Mouse (Mus musculus): ENCODE measurements at regions not wholly inside any gene's neighbourhood (a gene's known extent, or its start where the extent isn't known, plus 50 kb on each side); places are given as distances from the start of the nearest gene placed in this dataset.

- H3K27ac ChIP-seq (ENCODE audit: insufficient read depth, low read depth): no peak overlapping the region
- H3K4me1 ChIP-seq (ENCODE audit: control insufficient read depth in 1 of 2, insufficient read depth in 2 of 2): no peaks in the 10 kb centered on the region
- DNase-seq (ENCODE audit: extremely low read depth): no peak
- H3K9me3 ChIP-seq (replicated peaks; ENCODE audit: low read length): no peaks in the 10 kb centered on the region
- in situ Hi-C loops (cut with MboI; ENCODE audit: low pct_ligation_motif_present, low pct_unique_long_range_greater_than_20kb, low sequenced_read_pairs) (loop anchor here (25.0 kb wide), 1 partner anchor 785 kb away; the partner anchor contains the start of gene Id2), dilution Hi-C loops (cut with MboI; ENCODE audit: extremely low pct_ligation_motif_present, extremely low pct_unique_long_range_greater_than_20kb, low sequenced_read_pairs) (no loop called here)
- no peak overlapping the region for H3K4me3 ChIP-seq (replicated peaks in 1 of 3; ENCODE audit: low read depth in 2 of 3, low read length in 2 of 3, poor library complexity in 1 of 3)
- H3K79me2 ChIP-seq (replicated peaks; ENCODE audit: control insufficient read depth, extremely low read depth, insufficient read depth, poor library complexity, severe bottlenecking): no peaks in the 10 kb centered on the region
- no peaks in the 10 kb centered on the region for H3K27me3 ChIP-seq (replicated peaks)
- no peak overlapping the region for H3K4me2 ChIP-seq (ENCODE audit: insufficient read depth, low read depth, poor library complexity, severe bottlenecking)
- H3K9ac ChIP-seq (ENCODE audit: insufficient read depth, low read depth): no peak overlapping the region
- H3K36me3 ChIP-seq (replicated peaks in 1 of 2; ENCODE audit: control insufficient read depth in 1 of 2, insufficient read depth in 1 of 2, low read length in 1 of 2): no peaks in the 10 kb centered on the region
- no peak for TF ChIP-seq CTCF (conservative IDR thresholded peaks at IDR 0.05 in 1 of 2, IDR thresholded peaks at IDR 0.05 in 1 of 2; ENCODE audit: low read depth in 2 of 2, low read length in 2 of 2)
- TF ChIP-seq ETS1 (conservative IDR thresholded peaks at IDR 0.05; ENCODE audit: low read depth, low read length): no peak
- no peak for TF ChIP-seq SMC3 (IDR thresholded peaks at IDR 0.05; ENCODE audit: low read depth, low read length)
- no peak for TF ChIP-seq ELF1 (IDR thresholded peaks at IDR 0.05; ENCODE audit: low read depth, low read length)
- TF ChIP-seq JUND (conservative IDR thresholded peaks at IDR 0.05; ENCODE audit: low read depth, low read length): no peak
- TF ChIP-seq TCF12 (IDR thresholded peaks at IDR 0.05; ENCODE audit: low read depth, low read length): no peak
- TF ChIP-seq MAZ (IDR thresholded peaks at IDR 0.05; ENCODE audit: low read depth, low read length): no peak
- no peak for TF ChIP-seq EP300 (IDR thresholded peaks at IDR 0.05; ENCODE audit: low read length)
- no peak for TF ChIP-seq ZNF384 (IDR thresholded peaks at IDR 0.05; ENCODE audit: low read depth, low read length)
- TF ChIP-seq PAX5 (IDR thresholded peaks at IDR 0.05; ENCODE audit: low read length): no peak
- TF ChIP-seq CHD1 (IDR thresholded peaks at IDR 0.05; ENCODE audit: low read depth, low read length): no peak
- TF ChIP-seq ZKSCAN1 (IDR thresholded peaks at IDR 0.05; ENCODE audit: borderline replicate concordance, low read depth, low read length): no peak
- no peak for TF ChIP-seq TBP (conservative IDR thresholded peaks at IDR 0.05; ENCODE audit: low read depth, low read length)
- TF ChIP-seq USF2 (conservative IDR thresholded peaks at IDR 0.05; ENCODE audit: low read depth, low read length): no peak
- TF ChIP-seq GABPA (IDR thresholded peaks at IDR 0.05; ENCODE audit: insufficient replicate concordance, low read depth, low read length): no peak
- TF ChIP-seq IRF4 (IDR thresholded peaks at IDR 0.05; ENCODE audit: low read depth, low read length): no peak
- no peak for TF ChIP-seq MAX (IDR thresholded peaks at IDR 0.05; ENCODE audit: low read length)
- no peak for TF ChIP-seq CHD2 (IDR thresholded peaks at IDR 0.05; ENCODE audit: low read length)
Observed at GRCm38 (mm10) chr12:25871816-25872215, 543.2 kb downstream of the Rnf144a start.

- no peak for TF ChIP-seq E2F4 (IDR thresholded peaks at IDR 0.05; ENCODE audit: insufficient replicate concordance, low read depth, low read length)
- no peak for TF ChIP-seq MAFK (IDR thresholded peaks at IDR 0.05; ENCODE audit: insufficient replicate concordance, low read length)
- TF ChIP-seq ZC3H11A (IDR thresholded peaks at IDR 0.05; ENCODE audit: low read depth, low read length): no peak
- no peak for TF ChIP-seq ZKSCAN1 (IDR thresholded peaks at IDR 0.05; ENCODE audit: borderline replicate concordance, low read depth, low read length)
- TF ChIP-seq JUND (conservative IDR thresholded peaks at IDR 0.05; ENCODE audit: low read depth, low read length): no peak
- TF ChIP-seq MEF2A (IDR thresholded peaks at IDR 0.05; ENCODE audit: borderline replicate concordance, low read depth, low read length): no peak
- no peak for TF ChIP-seq CHD1 (IDR thresholded peaks at IDR 0.05; ENCODE audit: low read depth, low read length)
- TF ChIP-seq RCOR1 (conservative IDR thresholded peaks at IDR 0.05; ENCODE audit: low read depth, low read length): no peak
- TF ChIP-seq ZNF384 (IDR thresholded peaks at IDR 0.05; ENCODE audit: low read depth, low read length): no peak
- no peak for TF ChIP-seq IRF4 (IDR thresholded peaks at IDR 0.05; ENCODE audit: low read depth, low read length)
- no peak for TF ChIP-seq ELF1 (IDR thresholded peaks at IDR 0.05; ENCODE audit: low read depth, low read length)
- TF ChIP-seq JUN (IDR thresholded peaks at IDR 0.05; ENCODE audit: insufficient read depth, low read depth, low read length): no peak
- TF ChIP-seq ZMIZ1 (IDR thresholded peaks at IDR 0.05; ENCODE audit: low read depth, low read length): no peak
- TF ChIP-seq PAX5 (IDR thresholded peaks at IDR 0.05; ENCODE audit: low read length): no peak
Observed at GRCm38 (mm10) chr12:25871001-25871461, 544.0 kb downstream of the Rnf144a start.

More at GRCm38 (mm10) chr12:25871001-25871461, 544.0 kb downstream of the Rnf144a start:
- Histone ChIP-seq H3K4me2 (ENCODE audit: insufficient read depth, low read depth, poor library complexity, severe bottlenecking) (no peak overlapping the region), H3K9ac (ENCODE audit: insufficient read depth, low read depth) (no peak overlapping the region), H3K36me3 (replicated peaks in 1 of 2; ENCODE audit: control insufficient read depth in 1 of 2, insufficient read depth in 1 of 2, low read length in 1 of 2) (no peaks in the 10 kb centered on the region), H3K4me3 (replicated peaks in 1 of 3; ENCODE audit: low read depth in 2 of 3, low read length in 2 of 3, poor library complexity in 1 of 3) (no peak overlapping the region), H3K4me1 (ENCODE audit: control insufficient read depth in 1 of 2, insufficient read depth in 2 of 2) (no peaks in the 10 kb centered on the region), H3K27me3 (replicated peaks) (no peaks in the 10 kb centered on the region), H3K79me2 (replicated peaks; ENCODE audit: control insufficient read depth, extremely low read depth, insufficient read depth, poor library complexity, severe bottlenecking) (no peaks in the 10 kb centered on the region), H3K9me3 (replicated peaks; ENCODE audit: low read length) (no peaks in the 10 kb centered on the region), H3K27ac (ENCODE audit: insufficient read depth, low read depth) (no peak overlapping the region)
- dilution Hi-C loops (cut with MboI; ENCODE audit: extremely low pct_ligation_motif_present, extremely low pct_unique_long_range_greater_than_20kb, low sequenced_read_pairs) (no loop called here), in situ Hi-C loops (cut with MboI; ENCODE audit: low pct_ligation_motif_present, low pct_unique_long_range_greater_than_20kb, low sequenced_read_pairs) (loop anchor here (25.0 kb wide), 1 partner anchor 784 kb away; the partner anchor contains the start of gene Id2)
- no peak for DNase-seq (ENCODE audit: extremely low read depth)
